Mouse (Mus musculus): Measurements from ENCODE around the gene Kcnab3. TPM values are rescaled to one million over a fixed set of nuclear protein-coding genes. Genes with fewer than 3 reads are reported as not detected.

Kcnab3 gene
- polyA plus RNA-seq, 1 experiment from 2014 or later, result 0.62 TPM

GRCm38 (mm10) chr11:69366157-69366854, 40.2 kb downstream of the Kcnab3 start:
- peak; percentile 66 for ATAC-seq (ENCODE audit: insufficient number of reproducible peaks, insufficient read depth, low FRiP score, low read depth)
- Histone ChIP-seq H3K27me3 (ENCODE audit: control insufficient read depth, insufficient read depth, low read length) (no peaks in the 10 kb centered on the region), H3K4me1 (ENCODE audit: control insufficient read depth in 2 of 2, insufficient read depth in 2 of 2, low read length in 2 of 2) (peaks cover 32 to 47% of the 10 kb centered on the region in 2 experiments), H3K4me2 (ENCODE audit: low read length) (peak overlapping the region; percentile 93), H3K9ac (ENCODE audit: low read length) (peak overlapping the region; percentile 99), H3K36me3 (ENCODE audit: control insufficient read depth, insufficient read depth, low read length) (peaks cover 26% of the 10 kb centered on the region), H3K27ac (replicated peaks in 1 of 2; ENCODE audit: control insufficient read depth in 1 of 2, insufficient read depth in 1 of 2, low read depth in 2 of 2, low read length in 2 of 2) (peak overlapping the region; percentile 66 to 97), H3K4me3 (ENCODE audit: control insufficient read depth in 1 of 2, insufficient read depth in 1 of 2, low read depth in 1 of 2, low read length in 2 of 2) (peak overlapping the region; percentile 7 to 97), H3K9me3 (ENCODE audit: control insufficient read depth, low read length) (no peaks in the 10 kb centered on the region)
- 1% methylated on average over 26 of the region's 26 CpGs for WGBS

- WGBS, result under 1% methylated on average over 22 of the region's 22 CpGs
- ATAC-seq (ENCODE audit: insufficient number of reproducible peaks, insufficient read depth, low FRiP score, low read depth), result no peak
- peak overlapping the region; percentile 93 for H3K4me2 ChIP-seq (ENCODE audit: low read length)
- peak overlapping the region; percentile 89 to 97 for H3K4me3 ChIP-seq (ENCODE audit: control insufficient read depth in 1 of 2, insufficient read depth in 1 of 2, low read depth in 1 of 2, low read length in 2 of 2)
- H3K9ac ChIP-seq (ENCODE audit: low read length), result peak overlapping the region; percentile 99
- H3K27ac ChIP-seq (replicated peaks in 1 of 2; ENCODE audit: control insufficient read depth in 1 of 2, insufficient read depth in 1 of 2, low read depth in 2 of 2, low read length in 2 of 2), result peak overlapping the region; percentile 79 to 97
- H3K36me3 ChIP-seq (ENCODE audit: control insufficient read depth, insufficient read depth, low read length), result peaks cover 19% of the 10 kb centered on the region
- no peaks in the 10 kb centered on the region for H3K27me3 ChIP-seq (ENCODE audit: control insufficient read depth, insufficient read depth, low read length)
- no peaks in the 10 kb centered on the region for H3K9me3 ChIP-seq (ENCODE audit: control insufficient read depth, low read length)
- H3K4me1 ChIP-seq (ENCODE audit: control insufficient read depth in 2 of 2, insufficient read depth in 2 of 2, low read length in 2 of 2), result peaks cover 34 to 53% of the 10 kb centered on the region in 2 experiments
These were observed 41.0 kb downstream of the Kcnab3 start for GRCm38 (mm10) chr11:69366855-69367615.

GRCm38 (mm10) chr11:69367616-69368355, 41.7 kb downstream of the Kcnab3 start:
- peak; percentile 7; the same call in 1 of the 2 replicates for ATAC-seq (ENCODE audit: insufficient number of reproducible peaks, insufficient read depth, low FRiP score, low read depth)
- H3K4me1 ChIP-seq (ENCODE audit: control insufficient read depth in 2 of 2, insufficient read depth in 2 of 2, low read length in 2 of 2), result peaks cover 39 to 60% of the 10 kb centered on the region in 2 experiments
- peak overlapping the region; percentile 93 for H3K4me2 ChIP-seq (ENCODE audit: low read length)
- H3K9me3 ChIP-seq (ENCODE audit: control insufficient read depth, low read length), result no peaks in the 10 kb centered on the region
- H3K36me3 ChIP-seq (ENCODE audit: control insufficient read depth, insufficient read depth, low read length), result peaks cover 13% of the 10 kb centered on the region
- peak overlapping the region; percentile 89 to 97 for H3K4me3 ChIP-seq (ENCODE audit: control insufficient read depth in 1 of 2, insufficient read depth in 1 of 2, low read depth in 1 of 2, low read length in 2 of 2)
- H3K27me3 ChIP-seq (ENCODE audit: control insufficient read depth, insufficient read depth, low read length), result no peaks in the 10 kb centered on the region
- peak overlapping the region; percentile 79 to 97 for H3K27ac ChIP-seq (replicated peaks in 1 of 2; ENCODE audit: control insufficient read depth in 1 of 2, insufficient read depth in 1 of 2, low read depth in 2 of 2, low read length in 2 of 2)
- 1% methylated on average over 22 of the region's 22 CpGs for WGBS
- peak overlapping the region; percentile 99 for H3K9ac ChIP-seq (ENCODE audit: low read length)

- ATAC-seq (ENCODE audit: insufficient number of reproducible peaks, insufficient read depth, low FRiP score, low read depth), result peak; percentile 16
These were observed 42.5 kb downstream of the Kcnab3 start for GRCm38 (mm10) chr11:69368356-69369214.

GRCm38 (mm10) chr11:69369215-69369989, 43.3 kb downstream of the Kcnab3 start, which contains the start of gene Chd3:
TSS of gene Chd3 (minus strand) at chr11:69369406.
- peaks cover 37 to 60% of the 10 kb centered on the region in 2 experiments for H3K4me1 ChIP-seq (ENCODE audit: control insufficient read depth in 2 of 2, insufficient read depth in 2 of 2, low read length in 2 of 2)

More at GRCm38 (mm10) chr11:69368356-69369214, 42.5 kb downstream of the Kcnab3 start:
- peaks cover 39 to 63% of the 10 kb centered on the region in 2 experiments for H3K4me1 ChIP-seq (ENCODE audit: control insufficient read depth in 2 of 2, insufficient read depth in 2 of 2, low read length in 2 of 2)
- peak overlapping the region; percentile 78 to 97 for H3K27ac ChIP-seq (replicated peaks in 1 of 2; ENCODE audit: control insufficient read depth in 1 of 2, insufficient read depth in 1 of 2, low read depth in 2 of 2, low read length in 2 of 2)
- peak overlapping the region; percentile 89 to 97 for H3K4me3 ChIP-seq (ENCODE audit: control insufficient read depth in 1 of 2, insufficient read depth in 1 of 2, low read depth in 1 of 2, low read length in 2 of 2)
- H3K9me3 ChIP-seq (ENCODE audit: control insufficient read depth, low read length), result no peaks in the 10 kb centered on the region
- H3K36me3 ChIP-seq (ENCODE audit: control insufficient read depth, insufficient read depth, low read length), result peaks cover 9% of the 10 kb centered on the region
- no peaks in the 10 kb centered on the region for H3K27me3 ChIP-seq (ENCODE audit: control insufficient read depth, insufficient read depth, low read length)
- H3K4me2 ChIP-seq (ENCODE audit: low read length), result peak overlapping the region; percentile 93
- WGBS, result under 1% methylated on average over 44 of the region's 106 CpGs
- H3K9ac ChIP-seq (ENCODE audit: low read length), result peak overlapping the region; percentile 99

GRCm38 (mm10) chr11:69369990-69370816, 44.1 kb downstream of the Kcnab3 start:
- Histone ChIP-seq H3K9ac (ENCODE audit: low read length) (peak overlapping the region; percentile 99; the same call in 1 of the 2 replicates), H3K27me3 (ENCODE audit: control insufficient read depth, insufficient read depth, low read length) (no peaks in the 10 kb centered on the region), H3K4me3 (ENCODE audit: control insufficient read depth in 1 of 2, insufficient read depth in 1 of 2, low read depth in 1 of 2, low read length in 2 of 2) (peak overlapping the region in 1 of 2 experiments; percentile 97; a peak in 2 of 4 replicates), H3K27ac (replicated peaks in 1 of 2; ENCODE audit: control insufficient read depth in 1 of 2, insufficient read depth in 1 of 2, low read depth in 2 of 2, low read length in 2 of 2) (peak overlapping the region in 1 of 2 experiments; percentile 97; a peak in 2 of 4 replicates), H3K36me3 (ENCODE audit: control insufficient read depth, insufficient read depth, low read length) (peaks cover 10% of the 10 kb centered on the region; the same call in 1 of the 2 replicates), H3K4me2 (ENCODE audit: low read length) (peak overlapping the region; percentile 93), H3K4me1 (ENCODE audit: control insufficient read depth in 2 of 2, insufficient read depth in 2 of 2, low read length in 2 of 2) (peaks cover 29 to 52% of the 10 kb centered on the region in 2 experiments), H3K9me3 (ENCODE audit: control insufficient read depth, low read length) (no peaks in the 10 kb centered on the region)
- ATAC-seq (ENCODE audit: insufficient number of reproducible peaks, insufficient read depth, low FRiP score, low read depth), result no peak
- 43% methylated on average over 2 of the region's 2 CpGs for whole genome bisulfite sequencing

More at GRCm38 (mm10) chr11:69369215-69369989, 43.3 kb downstream of the Kcnab3 start, which contains the start of gene Chd3:
- peak within 1 kb of the TSS; percentile 93 for H3K4me2 ChIP-seq (ENCODE audit: low read length)
- WGBS, result 4% methylated on average over 18 of the region's 34 CpGs
- peaks cover 10% of the 10 kb centered on the region; the same call in 1 of the 2 replicates for H3K36me3 ChIP-seq (ENCODE audit: control insufficient read depth, insufficient read depth, low read length)
- no peaks in the 10 kb centered on the region for H3K27me3 ChIP-seq (ENCODE audit: control insufficient read depth, insufficient read depth, low read length)
- ATAC-seq (ENCODE audit: insufficient number of reproducible peaks, insufficient read depth, low FRiP score, low read depth), result no peak
- peak within 1 kb of the TSS; percentile 89 to 97 for H3K4me3 ChIP-seq (ENCODE audit: control insufficient read depth in 1 of 2, insufficient read depth in 1 of 2, low read depth in 1 of 2, low read length in 2 of 2)
- peak within 1 kb of the TSS; percentile 78 to 97 for H3K27ac ChIP-seq (replicated peaks in 1 of 2; ENCODE audit: control insufficient read depth in 1 of 2, insufficient read depth in 1 of 2, low read depth in 2 of 2, low read length in 2 of 2)
- no peaks in the 10 kb centered on the region for H3K9me3 ChIP-seq (ENCODE audit: control insufficient read depth, low read length)
- H3K9ac ChIP-seq (ENCODE audit: low read length), result peak within 1 kb of the TSS; percentile 99

Data from heart, embryonic 14.5 days (tissue).